Mouse (Mus musculus) cortical plate, adult 2 months (tissue): ENCODE data around the gene Acad9.

Source experiments
- CTCF ChIP-seq: fragments of 200-500 bp; IDR thresholded peaks from 2 replicates; pipeline ENCODE4 v1.5.1; 2011; ENCODE audit warnings: mild to moderate bottlenecking, control low read depth, low read length; ENCODE audit not compliant: insufficient read depth; ENCODE audit errors: extremely low read depth
- POLR2A ChIP-seq: fragments of 200-500 bp; IDR thresholded peaks from 2 replicates; pipeline ENCODE4 v1.6.1; 2011; ENCODE audit warnings: mild to moderate bottlenecking, low read length, control low read depth; ENCODE audit not compliant: insufficient read depth; ENCODE audit errors: extremely low read depth

DNA sequence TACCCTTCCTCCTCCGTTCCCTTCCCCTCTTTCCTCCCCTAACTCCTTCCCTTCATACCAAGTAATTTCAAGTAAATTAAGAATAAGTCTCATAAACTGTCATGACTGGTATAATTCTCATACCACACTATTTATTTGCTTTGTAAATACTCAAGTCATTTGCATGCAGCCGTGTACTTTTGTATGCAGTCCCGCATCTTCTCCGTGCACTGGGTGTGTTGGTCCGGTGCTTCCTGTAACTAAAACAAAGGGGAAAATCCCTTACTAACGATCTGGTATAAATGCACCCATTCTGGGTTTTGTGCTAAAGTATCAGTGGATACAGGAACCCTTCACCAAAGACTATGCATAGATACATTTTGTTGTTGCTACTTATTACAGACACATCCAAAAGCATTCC lies 40.0 kb upstream of the Acad9 start:
- TF ChIP-seq CTCF: no peak
- TF ChIP-seq POLR2A: no peak
